Mouse (Mus musculus) E14TG2a.4 (cell line): ENCODE results near the gene Sec24c.

Source experiments
- H3K27me3 ChIP-seq: 2 replicates; pipeline ENCODE4 v1.6.1; 2014; ENCODE audit warnings: low read length, control low read depth; ENCODE audit not compliant: insufficient read depth
- H3K36me3 ChIP-seq: 2 replicates; pipeline ENCODE4 v1.6.1; 2014; ENCODE audit warnings: low read length, control low read depth; ENCODE audit not compliant: insufficient read depth
- H3K4me1 ChIP-seq: replicated peaks from 2 replicates; pipeline ENCODE4 v1.6.1; 2014; ENCODE audit warnings: low read depth, low read length, control low read depth
- H3K4me3 ChIP-seq: replicated peaks from 2 replicates; pipeline ENCODE4 v1.5.1; 2014; ENCODE audit warnings: mild to moderate bottlenecking, low read length
- H3K9me3 ChIP-seq: 2 replicates; pipeline ENCODE4 v1.6.1; 2014; ENCODE audit warnings: low read length, control low read depth
- CTCF ChIP-seq: conservative IDR thresholded peaks from 2 replicates; pipeline ENCODE4 v1.5.1; 2014; ENCODE audit warnings: low read length
- NANOG ChIP-seq: IDR thresholded peaks from 2 replicates; pipeline ENCODE4 v1.6.1; 2014; ENCODE audit warnings: borderline replicate concordance, low read length, mixed read lengths
- POU5F1 ChIP-seq: IDR thresholded peaks from 2 replicates; pipeline ENCODE4 v1.6.1; 2014; ENCODE audit warnings: low read length, borderline replicate concordance

Sec24c gene

DNA sequence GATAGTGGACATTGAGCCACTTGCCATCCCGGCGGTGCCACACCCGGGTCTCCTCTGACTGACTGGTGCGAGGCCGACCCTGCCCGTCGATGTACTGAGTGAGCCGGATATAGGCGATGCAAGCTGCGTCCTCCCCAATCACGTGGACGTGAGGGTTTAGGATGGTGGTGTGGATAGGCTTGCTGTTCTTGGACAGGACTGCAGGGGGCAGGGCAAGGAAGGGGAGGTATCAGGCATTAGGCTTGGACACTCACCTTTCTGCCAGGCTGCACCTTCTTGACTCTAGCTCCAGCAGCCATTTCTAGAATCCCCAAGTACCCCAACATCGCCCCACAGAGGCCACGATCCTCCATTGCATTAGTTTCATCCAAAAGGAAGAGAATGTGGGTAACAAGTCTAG, 63.2 kb downstream of the Sec24c start:
- Histone ChIP-seq H3K4me3 (peak overlapping the region; percentile 66), H3K4me1 (peaks cover 50% of the 10 kb centered on the region), H3K27me3 (peaks cover 24% of the 10 kb centered on the region), H3K36me3 (peaks cover 61% of the 10 kb centered on the region), H3K9me3 (no peaks in the 10 kb centered on the region)
- TF ChIP-seq NANOG = peak; percentile 29; the same call in 1 of the 2 replicates
- TF ChIP-seq POU5F1 = no peak
- TF ChIP-seq CTCF = peak; percentile 73

DNA sequence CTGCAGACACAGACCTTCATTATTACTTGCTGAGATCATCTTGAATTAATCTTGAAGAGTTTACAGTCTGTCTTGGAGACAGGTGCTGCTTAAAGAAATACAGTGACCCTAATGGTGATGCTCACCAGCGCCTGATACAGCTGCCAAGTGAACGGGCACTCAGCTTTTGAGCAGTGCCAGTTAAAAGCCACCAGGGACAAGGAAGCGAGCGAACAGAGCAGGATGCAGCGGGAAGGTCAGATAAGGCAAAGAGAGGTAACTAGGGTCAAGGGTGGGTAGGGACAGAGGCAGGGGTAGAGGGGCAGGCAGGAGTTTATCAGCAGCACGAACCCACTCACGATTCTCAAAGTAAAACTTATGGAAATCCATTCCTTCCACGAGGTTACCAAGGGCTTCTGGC, 64.4 kb downstream of the Sec24c start:
- Histone ChIP-seq H3K9me3 (no peaks in the 10 kb centered on the region), H3K36me3 (peaks cover 69% of the 10 kb centered on the region), H3K4me3 (no peak overlapping the region), H3K4me1 (peaks cover 49% of the 10 kb centered on the region), H3K27me3 (peaks cover 16% of the 10 kb centered on the region)
- no peak for TF ChIP-seq CTCF
- TF ChIP-seq POU5F1 = no peak
- TF ChIP-seq NANOG = no peak

DNA sequence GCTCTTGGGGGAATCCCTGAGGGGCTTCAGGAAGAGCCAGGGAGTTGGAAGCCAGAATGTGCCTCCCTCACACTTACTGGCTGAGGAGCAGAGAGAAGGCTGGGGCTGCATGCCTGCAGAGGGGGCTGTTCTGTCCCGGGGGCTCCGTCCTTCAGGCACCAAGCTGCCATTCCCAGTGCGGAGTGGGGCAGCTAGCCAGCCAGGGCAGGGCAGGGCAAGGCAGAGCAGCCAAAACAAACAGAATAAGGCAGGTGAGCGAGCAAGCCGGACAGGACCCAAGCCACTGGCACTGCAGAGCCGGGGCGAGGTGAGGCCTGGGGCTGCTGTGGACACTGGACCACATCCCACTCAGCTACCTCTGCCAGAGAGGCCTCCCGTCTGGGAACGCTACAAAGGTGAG, 67.2 kb downstream of the Sec24c start:
- TF ChIP-seq POU5F1 = no peak
- TF ChIP-seq CTCF = no peak
- no peak for TF ChIP-seq NANOG
- H3K9me3 ChIP-seq = no peaks in the 10 kb centered on the region
- no peak overlapping the region for H3K4me3 ChIP-seq
- H3K36me3 ChIP-seq = peaks cover 84% of the 10 kb centered on the region
- H3K27me3 ChIP-seq = no peaks in the 10 kb centered on the region
- H3K4me1 ChIP-seq = peaks cover 27% of the 10 kb centered on the region

DNA sequence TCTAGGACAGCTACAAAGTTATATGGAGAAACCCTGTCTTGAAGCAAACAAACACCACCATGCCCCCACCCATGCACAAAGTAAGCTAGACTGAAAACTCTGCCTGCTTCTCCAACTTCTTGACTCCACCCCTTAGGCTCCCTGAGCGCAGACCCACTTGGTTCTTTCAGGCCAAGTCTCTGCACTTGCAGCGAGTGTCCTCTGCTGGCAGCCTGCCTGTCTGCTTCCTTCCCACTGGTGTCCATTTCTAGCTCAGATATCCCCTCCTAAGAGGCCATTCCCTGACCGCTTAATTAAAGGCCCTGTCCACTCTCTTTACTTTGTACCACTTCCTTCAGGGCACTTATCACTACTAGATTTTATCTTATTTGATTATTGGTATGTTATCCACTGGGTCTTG, 69.5 kb downstream of the Sec24c start:
- Histone ChIP-seq H3K4me1 (peaks cover 18% of the 10 kb centered on the region), H3K4me3 (no peak overlapping the region), H3K36me3 (peaks cover 78% of the 10 kb centered on the region), H3K27me3 (no peaks in the 10 kb centered on the region), H3K9me3 (no peaks in the 10 kb centered on the region)
- TF ChIP-seq CTCF = no peak
- no peak for TF ChIP-seq NANOG
- no peak for TF ChIP-seq POU5F1
